Mouse (Mus musculus) limb, embryonic 14.5 days (tissue): Measurements from ENCODE around the gene Mnx1. TPM values are rescaled to one million over a fixed set of nuclear protein-coding genes. Genes with fewer than 3 reads are reported as not detected.

ENCODE experiments used
- ATAC-seq: fragments of 200-750 bp; cut with Nextera tagmentation; 2 replicates; pipeline ENCODE4 v1.8.0; 2017; ENCODE audit warnings: low read depth, moderate number of reproducible peaks, moderate TSS enrichment; ENCODE audit not compliant: low FRiP score
- DNase-seq: peaks from one replicate; pipeline ENCODE4 v3.0.0-alpha.2; 2015; ENCODE audit warnings: low spot score
- H3K27ac ChIP-seq: fragments of 300-500 bp; sonication (generic); replicated peaks from 2 replicates; pipeline ENCODE4 v1.5.1; 2014; ENCODE audit warnings: low read depth, mild to moderate bottlenecking, low read length, moderate library complexity, mixed read lengths
- H3K27me3 ChIP-seq: fragments of 300-500 bp; sonication (generic); 2 replicates; pipeline ENCODE4 v1.6.1; 2014; ENCODE audit warnings: low read length, mixed read lengths; ENCODE audit not compliant: control insufficient read depth, insufficient read depth
- H3K36me3 ChIP-seq: fragments of 300-500 bp; sonication (generic); 2 replicates; pipeline ENCODE4 v1.6.1; 2014; ENCODE audit warnings: mild to moderate bottlenecking, low read length, moderate library complexity, mixed read lengths; ENCODE audit not compliant: control insufficient read depth, insufficient read depth
- H3K4me1 ChIP-seq: fragments of 300-500 bp; sonication (generic); 2 replicates; pipeline ENCODE4 v1.6.1; 2014; ENCODE audit warnings: antibody characterized with exemption, low read length, mixed read lengths; ENCODE audit not compliant: control insufficient read depth, insufficient read depth
- H3K4me2 ChIP-seq: fragments of 300-500 bp; sonication (generic); replicated peaks from 2 replicates; pipeline ENCODE4 v1.6.1; 2014; ENCODE audit warnings: low read depth, mild to moderate bottlenecking, low read length, moderate library complexity; ENCODE audit not compliant: severe bottlenecking
- H3K4me3 ChIP-seq: fragments of 300-500 bp; sonication (generic); replicated peaks from 2 replicates; pipeline ENCODE4 v1.5.1; 2014; ENCODE audit warnings: low read length
- H3K9ac ChIP-seq: fragments of 300-500 bp; sonication (generic); 2 replicates; pipeline ENCODE4 v1.6.1; 2014; ENCODE audit warnings: mild to moderate bottlenecking, low read depth, low read length, moderate library complexity; ENCODE audit not compliant: severe bottlenecking
- H3K9me3 ChIP-seq: fragments of 300-500 bp; sonication (generic); 2 replicates; pipeline ENCODE4 v1.6.1; 2016; ENCODE audit warnings: low read length; ENCODE audit not compliant: control insufficient read depth
- POLR2A ChIP-seq: fragments of 200-500 bp; IDR thresholded peaks from 2 replicates; pipeline ENCODE4 v1.8.0; 2012; ENCODE audit warnings: inconsistent platforms, mild to moderate bottlenecking, moderate library complexity, borderline replicate concordance; ENCODE audit not compliant: insufficient read depth, insufficient read length; ENCODE audit errors: extremely low read depth
- whole genome bisulfite sequencing: fragments of 180-500 bp; shearing (Covaris S2); extraction: QIAGEN DNeasy Blood & Tissue Kit; methylation state at CpG from one replicate; pipeline ENCODE4 v1.1.7; 2014; 5-methylcytosine and 5-hydroxymethylcytosine counted together
- polyA plus RNA-seq, 2 experiments: library from polyadenylated mRNA; depleted of rRNA in 1 of 2; stranded (reverse) in 1 of 2; unstranded in 1 of 2; fragments of >200 nt; fragmentation: Nextera tagmentation in 1 of 2; extraction: Ambion mirVana in 1 of 2; gene quantifications; 2 replicates each; pipeline versions ENCODE4 v1.2.1 to v1.2.3; 2012 to 2014

Gene Mnx1
- polyA plus RNA-seq (2012; rRNA removed) (0.05 and 0.06 TPM in 2 replicates), polyA plus RNA-seq (2014; fragmentation: Nextera tagmentation; extraction: Ambion mirVana) (not detected in 2 replicates)

DNA sequence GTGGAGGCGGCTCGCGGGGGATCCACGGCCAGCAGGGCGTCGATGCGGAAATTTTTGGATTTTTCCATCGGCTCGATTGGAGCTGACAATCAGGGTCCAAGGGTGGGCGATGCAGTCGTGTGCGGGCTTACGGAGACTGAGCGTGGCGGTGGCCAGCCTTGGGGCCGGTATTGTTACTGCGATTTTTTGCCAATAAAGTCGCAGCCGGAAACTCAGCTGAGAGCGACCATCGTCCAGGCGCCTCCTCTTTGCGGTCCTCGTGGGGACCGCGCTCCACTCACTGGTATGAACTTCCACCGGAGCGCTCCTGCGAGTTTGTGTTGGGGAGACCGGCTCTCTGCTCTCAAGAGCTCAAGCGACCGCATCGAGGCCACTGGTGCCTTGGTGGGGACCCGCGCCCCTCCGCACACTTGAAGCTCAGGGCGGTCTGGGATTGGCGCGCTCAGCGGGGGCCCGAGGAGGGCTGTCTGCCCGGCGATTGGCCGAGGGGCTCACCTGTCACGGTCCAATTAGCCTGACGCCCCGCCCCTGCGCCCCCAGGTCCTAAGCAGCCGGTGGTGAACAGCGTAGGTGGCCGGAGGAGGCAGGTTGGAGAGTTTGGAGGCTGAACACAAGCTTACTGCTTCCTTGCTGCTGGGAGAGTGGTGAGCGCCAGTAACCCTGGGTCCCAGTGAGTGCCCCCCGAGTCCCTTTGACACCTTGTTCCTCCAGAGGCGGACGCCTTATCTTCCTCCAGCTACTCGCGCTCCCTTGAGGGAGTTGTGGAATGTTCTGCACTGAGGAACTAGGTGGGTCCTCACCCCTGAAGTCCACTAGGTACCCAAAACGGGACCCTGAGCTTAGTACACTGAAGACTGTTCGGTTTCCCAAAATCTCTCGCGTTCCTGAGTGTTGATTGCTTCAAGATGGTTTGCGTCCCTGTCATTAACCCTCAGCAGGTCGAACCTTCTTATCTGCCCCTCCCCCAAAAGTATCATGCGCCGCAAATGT lies at the start of gene Mnx1:
Mnx1 (minus strand) TSS at position 263 of the 990 bp plus-strand sequence.
- no peaks in the 10 kb centered on the region for H3K36me3 ChIP-seq
- peak within 1 kb of the TSS; percentile 67 for H3K4me2 ChIP-seq
- peaks cover 100% of the 10 kb centered on the region for H3K27me3 ChIP-seq
- H3K9me3 ChIP-seq, result no peaks in the 10 kb centered on the region
- H3K9ac ChIP-seq, result 0 out of 2 replicates have a peak within 1 kb of the TSS, but pooled peaks have one; percentile 34
- H3K4me1 ChIP-seq, result peaks cover 10% of the 10 kb centered on the region; the same call in 1 of the 2 replicates
- H3K4me3 ChIP-seq, result peak within 1 kb of the TSS; percentile 38
- TF ChIP-seq POLR2A, result no peak
- WGBS, result 1% methylated on average over 60 of the region's 65 CpGs
- DNase-seq (no peak), ATAC-seq (peak; percentile 53; the same call in 1 of the 2 replicates)
- no peak within 1 kb of the TSS for H3K27ac ChIP-seq

GRCm38 (mm10) chr5:29516432-29516831 lies 38.2 kb upstream of the Mnx1 start:
- Histone ChIP-seq H3K4me1 (no peaks in the 10 kb centered on the region), H3K4me2 (no peak overlapping the region), H3K9ac (no peak overlapping the region), H3K27me3 (no peaks in the 10 kb centered on the region), H3K36me3 (no peaks in the 10 kb centered on the region), H3K9me3 (no peaks in the 10 kb centered on the region), H3K4me3 (no peak overlapping the region), H3K27ac (no peak overlapping the region)
- DNase-seq (no peak), ATAC-seq (no peak)
- TF ChIP-seq POLR2A, result no peak
- WGBS, result 83% methylated on average over 5 of the region's 5 CpGs

- 82% methylated on average over 3 of the region's 3 CpGs for WGBS
- no peak for ATAC-seq
- H3K27me3 ChIP-seq, result no peaks in the 10 kb centered on the region
- no peak overlapping the region for H3K4me3 ChIP-seq
- H3K4me2 ChIP-seq, result no peak overlapping the region
- H3K27ac ChIP-seq, result no peak overlapping the region
- no peaks in the 10 kb centered on the region for H3K36me3 ChIP-seq
- no peak for TF ChIP-seq POLR2A
- H3K4me1 ChIP-seq, result no peaks in the 10 kb centered on the region
- DNase-seq, result no peak
- no peaks in the 10 kb centered on the region for H3K9me3 ChIP-seq
- no peak overlapping the region for H3K9ac ChIP-seq
These were observed 37.6 kb upstream of the Mnx1 start for GRCm38 (mm10) chr5:29515888-29516287.

DNA sequence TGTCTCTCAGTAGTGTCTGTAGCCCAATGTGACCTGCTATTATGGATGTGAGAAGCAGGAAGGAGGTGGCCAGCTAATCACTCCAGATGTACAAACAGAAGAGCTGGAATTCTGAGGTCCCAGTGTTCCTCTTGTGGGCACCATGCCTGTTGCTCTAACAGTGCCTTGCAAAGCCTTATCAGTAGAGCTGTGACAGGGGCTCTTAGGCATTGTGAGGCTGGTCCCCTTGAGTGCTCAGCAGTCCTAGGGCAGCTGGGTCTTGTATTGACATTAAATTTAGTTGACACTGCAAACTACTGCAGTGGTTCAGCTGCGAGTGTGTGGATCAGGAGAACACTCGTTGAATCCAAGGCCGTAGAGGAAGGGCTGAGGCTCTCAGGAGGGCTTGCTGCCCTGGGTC lies 28.7 kb upstream of the Mnx1 start:
- H3K36me3 ChIP-seq, result no peaks in the 10 kb centered on the region
- no peak for DNase-seq
- no peak overlapping the region for H3K4me3 ChIP-seq
- no peaks in the 10 kb centered on the region for H3K4me1 ChIP-seq
- 82% methylated on average over 3 of the region's 3 CpGs for WGBS
- H3K4me2 ChIP-seq, result no peak overlapping the region
- H3K27ac ChIP-seq, result no peak overlapping the region
- ATAC-seq, result no peak
- no peaks in the 10 kb centered on the region for H3K9me3 ChIP-seq
- H3K9ac ChIP-seq, result no peak overlapping the region
- no peak for TF ChIP-seq POLR2A
- no peaks in the 10 kb centered on the region for H3K27me3 ChIP-seq

DNA sequence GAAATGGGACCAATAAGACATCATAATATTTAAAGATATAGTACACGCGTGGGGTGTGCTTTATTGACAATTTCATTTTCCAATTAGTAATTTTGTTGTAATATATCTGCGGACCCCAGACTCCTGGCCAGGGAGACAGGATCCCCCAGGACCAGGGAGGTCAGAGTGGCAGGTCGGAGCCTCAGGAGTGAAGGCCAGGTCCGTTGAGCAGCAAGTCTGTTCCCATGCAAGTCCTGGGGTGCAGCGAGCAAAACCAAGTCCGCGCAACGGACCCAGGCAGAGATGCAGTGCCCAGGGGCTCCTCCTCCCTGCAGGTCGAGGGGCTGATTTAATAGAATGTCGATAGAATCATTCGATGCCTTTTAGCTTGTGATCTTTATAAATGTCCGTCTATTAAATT lies 9.1 kb upstream of the Mnx1 start:
- Histone ChIP-seq H3K4me2 (no peak overlapping the region), H3K27me3 (peaks cover 72% of the 10 kb centered on the region), H3K27ac (no peak overlapping the region), H3K9me3 (no peaks in the 10 kb centered on the region), H3K4me1 (peaks cover 5% of the 10 kb centered on the region; the same call in 1 of the 2 replicates), H3K4me3 (no peak overlapping the region), H3K36me3 (no peaks in the 10 kb centered on the region), H3K9ac (no peak overlapping the region)
- ATAC-seq (no peak), DNase-seq (no peak)
- no peak for TF ChIP-seq POLR2A
- WGBS, result 13% methylated on average over 13 of the region's 13 CpGs
